ENCODE assay signal across 26 mouse cellular contexts in genomic region chr15:64016241-64016940, GRCm38 (mm10). TPM values are rescaled to one million over a fixed set of nuclear protein-coding genes. Genes with fewer than 3 reads are reported as not detected.
A peak's percentile ranks its signal among the peaks of the same experiment; 100 is the strongest.
DNase-seq lines count a peak whose midpoint lies in the region; ATAC-seq and TF ChIP-seq lines count a peak whose summit lies in the region.
"Had no signal": no experiment of that assay in that cellular context is flagged by ENCODE, and none has a peak within 500 bp of the region (broad histone marks: within the 10 kb centered on the region; RNA-seq: fewer than 3 reads in every experiment).

No protein-coding gene starts in this region.

- no peak overlapping the region for H3K4me3 ChIP-seq in forebrain, embryonic 11.5 days (ENCODE audit: low read depth, low read length)
- H3K4me3 ChIP-seq in forebrain, embryonic 14.5 days (ENCODE audit: low read depth, low read length): no peak overlapping the region
- no peak overlapping the region for H3K4me3 ChIP-seq in intestine, postnatal 0 days (ENCODE audit: low read depth, low read length)
- H3K4me3 ChIP-seq in intestine, embryonic 15.5 days (replicated peaks): no peak overlapping the region
- no peak overlapping the region for H3K4me3 ChIP-seq in stomach, postnatal 0 days (ENCODE audit: low read depth, low read length)
- H3K4me3 ChIP-seq: embryonic facial prominence, embryonic 10.5 days; limb, embryonic 12.5 days; liver, embryonic 12.5 days; midbrain, embryonic 12.5 days; neural tube, embryonic 13.5 days had no signal

- no peak for TF ChIP-seq EP300 in stomach, postnatal 0 days (optimal IDR thresholded peaks at IDR 0.05)

- DNase-seq in forebrain, embryonic 11.5 days (ENCODE audit: low spot score): peak; percentile 43
- no peak for DNase-seq in forebrain, embryonic 14.5 days (ENCODE audit: low spot score)
- DNase-seq in retina, embryonic 14.5 days (ENCODE audit: low spot score): peak; percentile 55
- DNase-seq in retina, postnatal 1 day: no peak
- DNase-seq in stomach, postnatal 0 days (ENCODE audit: low spot score): no peak
- no peak for DNase-seq in urinary bladder, adult 18-20 months (ENCODE audit: low spot score in 2 of 2)
- DNase-seq: adrenal gland, adult 2 months; cerebellum, adult 18-20 months; cerebellum, postnatal 14 days; forebrain, postnatal 0 days; gastrocnemius, postnatal 25 days; kidney, adult 8-10 months; kidney, postnatal 14 days; layer of hippocampus, postnatal 36 days; lung, adult 18-20 months; lung, postnatal 10 days had no signal

- no peaks in the 10 kb centered on the region for H3K9me3 ChIP-seq in forebrain, embryonic 11.5 days (ENCODE audit: control insufficient read depth, low read length)
- H3K9me3 ChIP-seq in forebrain, embryonic 14.5 days (replicated peaks; ENCODE audit: control insufficient read depth, low read length): no peaks in the 10 kb centered on the region
- H3K9me3 ChIP-seq in intestine, postnatal 0 days (ENCODE audit: control insufficient read depth): no peaks in the 10 kb centered on the region
- H3K9me3 ChIP-seq in intestine, embryonic 15.5 days: no peaks in the 10 kb centered on the region
- no peaks in the 10 kb centered on the region for H3K9me3 ChIP-seq in stomach, postnatal 0 days (ENCODE audit: control insufficient read depth, low read length)
- H3K9me3 ChIP-seq: embryonic facial prominence, embryonic 10.5 days; limb, embryonic 12.5 days; liver, embryonic 12.5 days; midbrain, embryonic 12.5 days; neural tube, embryonic 13.5 days had no signal

- no peak overlapping the region for H3K4me2 ChIP-seq in forebrain, embryonic 11.5 days (ENCODE audit: low read depth, low read length, severe bottlenecking)
- no peak overlapping the region for H3K4me2 ChIP-seq in forebrain, embryonic 14.5 days (ENCODE audit: low read length)
- no peak overlapping the region for H3K4me2 ChIP-seq in intestine, postnatal 0 days (replicated peaks; ENCODE audit: low read depth)
- H3K4me2 ChIP-seq in intestine, embryonic 15.5 days (replicated peaks): no peak overlapping the region
- no peak overlapping the region for H3K4me2 ChIP-seq in stomach, postnatal 0 days (replicated peaks; ENCODE audit: low read depth)
- H3K4me2 ChIP-seq: limb, embryonic 12.5 days; liver, embryonic 12.5 days; midbrain, embryonic 12.5 days; neural tube, embryonic 13.5 days had no signal

- no peak overlapping the region for H3K9ac ChIP-seq in forebrain, embryonic 11.5 days (ENCODE audit: low read length)
- H3K9ac ChIP-seq in forebrain, embryonic 14.5 days (ENCODE audit: low read length): no peak overlapping the region
- no peak overlapping the region for H3K9ac ChIP-seq in intestine, postnatal 0 days (ENCODE audit: low read depth, low read length)
- no peak overlapping the region for H3K9ac ChIP-seq in intestine, embryonic 15.5 days
- no peak overlapping the region for H3K9ac ChIP-seq in stomach, postnatal 0 days (ENCODE audit: low read length)
- H3K9ac ChIP-seq: forebrain, postnatal 0 days; limb, embryonic 12.5 days; liver, embryonic 12.5 days; midbrain, embryonic 12.5 days; neural tube, embryonic 13.5 days had no signal

- H3K27me3 ChIP-seq in forebrain, embryonic 11.5 days (ENCODE audit: control insufficient read depth, insufficient read depth, low read length): no peaks in the 10 kb centered on the region
- no peaks in the 10 kb centered on the region for H3K27me3 ChIP-seq in forebrain, embryonic 14.5 days (replicated peaks; ENCODE audit: control insufficient read depth, insufficient read depth, low read length)
- H3K27me3 ChIP-seq in intestine, postnatal 0 days (replicated peaks; ENCODE audit: control insufficient read depth, insufficient read depth, low read length): no peaks in the 10 kb centered on the region
- H3K27me3 ChIP-seq in intestine, embryonic 15.5 days (replicated peaks): no peaks in the 10 kb centered on the region
- no peaks in the 10 kb centered on the region for H3K27me3 ChIP-seq in stomach, postnatal 0 days (ENCODE audit: control insufficient read depth, insufficient read depth, low read length)
- H3K27me3 ChIP-seq: limb, embryonic 12.5 days; liver, embryonic 12.5 days; midbrain, embryonic 12.5 days; neural tube, embryonic 13.5 days; Patski had no signal

- no peak for ATAC-seq in forebrain, embryonic 11.5 days (replicated peaks; ENCODE audit: low FRiP score)
- no peak for ATAC-seq in forebrain, embryonic 14.5 days
- ATAC-seq in intestine, postnatal 0 days: no peak
- ATAC-seq in intestine, embryonic 15.5 days: no peak
- no peak for ATAC-seq in stomach, postnatal 0 days (ENCODE audit: low FRiP score, low TSS enrichment)
- ATAC-seq: CD4-positive, CD25-positive, alpha-beta regulatory T cell, adult 4 months; forebrain, postnatal 0 days; hindbrain, embryonic 16.5 days; liver, embryonic 12.5 days; Patski had no signal

- no peak overlapping the region for H3K27ac ChIP-seq in forebrain, embryonic 11.5 days (ENCODE audit: low read depth, low read length)
- no peak overlapping the region for H3K27ac ChIP-seq in forebrain, embryonic 14.5 days (ENCODE audit: low read depth, low read length)
- no peak overlapping the region for H3K27ac ChIP-seq in intestine, postnatal 0 days (ENCODE audit: low read depth, low read length)
- H3K27ac ChIP-seq in intestine, embryonic 15.5 days: no peak overlapping the region
- no peak overlapping the region for H3K27ac ChIP-seq in stomach, postnatal 0 days (replicated peaks)
- H3K27ac ChIP-seq: embryonic facial prominence, embryonic 10.5 days; limb, embryonic 12.5 days; liver, embryonic 12.5 days; midbrain, embryonic 12.5 days; neural tube, embryonic 13.5 days had no signal

- WGBS in forebrain, embryonic 11.5 days: 76% methylated on average over 15 of the region's 15 CpGs
- 77% methylated on average over 15 of the region's 15 CpGs for WGBS in forebrain, embryonic 14.5 days
- 74% methylated on average over 15 of the region's 15 CpGs for WGBS in intestine, postnatal 0 days
- 64% methylated on average over 15 of the region's 15 CpGs for WGBS in intestine, embryonic 15.5 days
- WGBS in stomach, postnatal 0 days: 75% methylated on average over 15 of the region's 15 CpGs

- H3K36me3 ChIP-seq in forebrain, embryonic 11.5 days (ENCODE audit: control insufficient read depth, insufficient read depth, low read length): no peaks in the 10 kb centered on the region
- no peaks in the 10 kb centered on the region for H3K36me3 ChIP-seq in forebrain, embryonic 14.5 days (ENCODE audit: control insufficient read depth, insufficient read depth, low read length)
- no peaks in the 10 kb centered on the region for H3K36me3 ChIP-seq in intestine, postnatal 0 days (ENCODE audit: control insufficient read depth, insufficient read depth)
- H3K36me3 ChIP-seq in intestine, embryonic 15.5 days: no peaks in the 10 kb centered on the region
- no peaks in the 10 kb centered on the region for H3K36me3 ChIP-seq in stomach, postnatal 0 days (ENCODE audit: control insufficient read depth, insufficient read depth, low read length)
- H3K36me3 ChIP-seq: embryonic facial prominence, embryonic 10.5 days; limb, embryonic 12.5 days; liver, embryonic 12.5 days; midbrain, embryonic 12.5 days; neural tube, embryonic 13.5 days had no signal

- 0 out of 2 replicates have a peak, but pooled peaks have one; percentile 15 for TF ChIP-seq CTCF in intestine, postnatal 0 days (IDR thresholded peaks at IDR 0.05; ENCODE audit: low read depth)
- TF ChIP-seq CTCF in stomach, postnatal 0 days (IDR thresholded peaks at IDR 0.05; ENCODE audit: low read depth): peak; percentile 15; the same call in 1 of the 2 replicates

- no peaks in the 10 kb centered on the region for H3K4me1 ChIP-seq in forebrain, embryonic 11.5 days (replicated peaks; ENCODE audit: control insufficient read depth, insufficient read depth, low read length)
- H3K4me1 ChIP-seq in forebrain, embryonic 14.5 days (ENCODE audit: control insufficient read depth, insufficient read depth, low read length): no peaks in the 10 kb centered on the region
- H3K4me1 ChIP-seq in intestine, postnatal 0 days (replicated peaks; ENCODE audit: control insufficient read depth, insufficient read depth, low read length): no peaks in the 10 kb centered on the region
- H3K4me1 ChIP-seq in intestine, embryonic 15.5 days (replicated peaks): 0 out of 2 replicates have a peak, but pooled peaks cover 3% of the 10 kb centered on the region
- no peaks in the 10 kb centered on the region for H3K4me1 ChIP-seq in stomach, postnatal 0 days (replicated peaks; ENCODE audit: control insufficient read depth, insufficient read depth)
- H3K4me1 ChIP-seq: liver, embryonic 12.5 days had no signal

RNA-seq across cellular contexts. Expression of gene Fam49b, which starts 43.9 kb away (rescaled TPM):
- 110 TPM in 2 replicates for polyA plus RNA-seq in forebrain, embryonic 11.5 days (2014; fragmentation: Nextera tagmentation; extraction: Ambion mirVana)
- 124 and 128 TPM in 2 replicates for polyA plus RNA-seq in forebrain, embryonic 14.5 days (2014; fragmentation: Nextera tagmentation; extraction: Ambion mirVana)
- polyA plus RNA-seq in intestine, postnatal 0 days (2015; fragmentation: Nextera tagmentation; extraction: Ambion mirVana): 43.0 and 50.1 TPM in 2 replicates
- 57.3 and 61.4 TPM in 2 replicates for polyA plus RNA-seq in intestine, embryonic 15.5 days (2015; fragmentation: Nextera tagmentation; extraction: Ambion mirVana)
- polyA plus RNA-seq in stomach, postnatal 0 days (2015; fragmentation: Nextera tagmentation; extraction: Ambion mirVana): 32.0 and 32.2 TPM in 2 replicates

Comparison
In these comparisons a context has a peak if more than half of its experiments do, and no peak if none do; other contexts are left out.
1. DNase-seq: peak in forebrain, embryonic 11.5 days (single experiment) and retina, embryonic 14.5 days (single experiment); none in forebrain, embryonic 14.5 days (single experiment), retina, postnatal 1 day (single experiment), stomach, postnatal 0 days (single experiment) and urinary bladder, adult 18-20 months (0 of 2).